Comparison of ENCODE assay signal across 15 mouse cellular contexts in the genomic region with DNA sequence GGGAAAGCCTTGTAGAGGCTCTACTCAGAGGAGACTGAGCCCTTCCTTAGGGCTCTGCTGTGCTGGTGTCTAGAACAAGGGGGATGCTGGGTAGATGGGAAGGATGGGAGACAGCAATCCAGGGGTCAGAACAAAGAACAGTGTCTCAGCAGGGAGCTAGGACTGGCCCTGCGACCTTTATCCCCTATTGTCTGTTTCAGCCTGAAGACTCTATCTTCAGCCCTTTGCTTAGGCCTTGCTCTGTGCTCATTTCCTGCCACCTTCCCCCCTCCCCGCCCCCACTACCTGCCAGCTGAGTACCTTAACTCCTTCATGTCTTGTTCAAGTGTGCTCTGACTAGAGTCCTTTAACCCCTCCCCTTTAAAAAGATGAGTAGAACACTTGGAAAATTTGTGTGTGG. TPM values are rescaled to one million over a fixed set of nuclear protein-coding genes. Genes with fewer than 3 reads are reported as not detected.
DNase-seq lines count a peak whose midpoint lies in the region; ATAC-seq and TF ChIP-seq lines count a peak whose summit lies in the region.
"Had no signal": no experiment of that assay in that cellular context is flagged by ENCODE, and none has a peak within 500 bp of the region (broad histone marks: within the 10 kb centered on the region; RNA-seq: fewer than 3 reads in every experiment).

No protein-coding gene starts in this region.

- no peak overlapping the region for H3K9ac ChIP-seq in heart, postnatal 0 days (replicated peaks; ENCODE audit: low read depth, low read length)
- no peak overlapping the region for H3K9ac ChIP-seq in intestine, postnatal 0 days (ENCODE audit: low read depth, low read length)
- H3K9ac ChIP-seq in liver, embryonic 11.5 days (ENCODE audit: low read depth, low read length) = no peak overlapping the region
- H3K9ac ChIP-seq: forebrain, embryonic 15.5 days; hindbrain, embryonic 12.5 days had no signal

- no peak overlapping the region for H3K4me3 ChIP-seq in heart, postnatal 0 days (ENCODE audit: low read depth, low read length)
- H3K4me3 ChIP-seq in intestine, postnatal 0 days (ENCODE audit: low read depth, low read length) = no peak overlapping the region
- H3K4me3 ChIP-seq in liver, embryonic 11.5 days (ENCODE audit: low read depth, low read length) = no peak overlapping the region
- H3K4me3 ChIP-seq: forebrain, embryonic 15.5 days; hindbrain, embryonic 12.5 days had no signal

- no peak for TF ChIP-seq EP300 in heart, postnatal 0 days (IDR thresholded peaks at IDR 0.05; ENCODE audit: low read depth)

- no peaks in the 10 kb centered on the region for H3K9me3 ChIP-seq in heart, postnatal 0 days (replicated peaks; ENCODE audit: control insufficient read depth, low read length)
- no peaks in the 10 kb centered on the region for H3K9me3 ChIP-seq in intestine, postnatal 0 days (ENCODE audit: control insufficient read depth)
- no peaks in the 10 kb centered on the region for H3K9me3 ChIP-seq in liver, embryonic 11.5 days (ENCODE audit: control insufficient read depth, low read length)
- H3K9me3 ChIP-seq: forebrain, embryonic 15.5 days; hindbrain, embryonic 12.5 days had no signal

- 40% methylated on average over 2 of the region's 2 CpGs for WGBS in heart, postnatal 0 days
- WGBS in intestine, postnatal 0 days = 24% methylated on average over 2 of the region's 2 CpGs
- 22% methylated on average over 2 of the region's 2 CpGs for WGBS in liver, embryonic 11.5 days

- DNase-seq in heart, postnatal 0 days (ENCODE audit: low spot score) = no peak
- DNase-seq in heart, adult 18-20 months = no peak
- peak; percentile 76 for DNase-seq in R1 (ENCODE audit: low read depth, low spot score)
- DNase-seq in yolk sac, embryonic 10.5 days (ENCODE audit: low spot score) = peak; percentile 81
- no peak for DNase-seq in liver, embryonic 11.5 days (ENCODE audit: low spot score)
- DNase-seq: adrenal gland, adult 2 months; cerebellum, adult 9-10 months; embryo, embryonic 11 days; gastrocnemius, postnatal 25 days; kidney, adult 9 months had no signal

- peak overlapping the region; percentile 11; the same call in 1 of the 2 replicates for H3K27ac ChIP-seq in heart, postnatal 0 days (ENCODE audit: low read depth)
- H3K27ac ChIP-seq in intestine, postnatal 0 days (ENCODE audit: low read depth, low read length) = no peak overlapping the region
- H3K27ac ChIP-seq in liver, embryonic 11.5 days (ENCODE audit: low read depth, low read length) = no peak overlapping the region
- H3K27ac ChIP-seq: forebrain, embryonic 15.5 days; hindbrain, embryonic 12.5 days had no signal

- ATAC-seq in heart, postnatal 0 days (ENCODE audit: insufficient read depth, low read depth) = no peak
- peak; percentile 28; the same call in 1 of the 2 replicates for ATAC-seq in intestine, postnatal 0 days
- ATAC-seq in liver, embryonic 11.5 days (replicated peaks; ENCODE audit: low FRiP score) = no peak
- ATAC-seq in megakaryocyte-erythroid progenitor cell, adult 5-6 weeks (replicated peaks; ENCODE audit: low FRiP score, low TSS enrichment, poor library complexity, severe bottlenecking) = no peak
- ATAC-seq: forebrain, embryonic 15.5 days; midbrain, embryonic 16.5 days had no signal

- H3K27me3 ChIP-seq in heart, postnatal 0 days (ENCODE audit: control insufficient read depth, insufficient read depth, low read length) = no peaks in the 10 kb centered on the region
- no peaks in the 10 kb centered on the region for H3K27me3 ChIP-seq in intestine, postnatal 0 days (replicated peaks; ENCODE audit: control insufficient read depth, insufficient read depth, low read length)
- H3K27me3 ChIP-seq in liver, embryonic 11.5 days (replicated peaks; ENCODE audit: control insufficient read depth, insufficient read depth, low read length) = no peaks in the 10 kb centered on the region
- H3K27me3 ChIP-seq: forebrain, embryonic 15.5 days; hindbrain, embryonic 12.5 days had no signal

- H3K4me1 ChIP-seq in heart, postnatal 0 days (ENCODE audit: control insufficient read depth, insufficient read depth) = 0 out of 2 replicates have a peak, but pooled peaks cover 4% of the 10 kb centered on the region
- H3K4me1 ChIP-seq in intestine, postnatal 0 days (replicated peaks; ENCODE audit: control insufficient read depth, insufficient read depth, low read length) = no peaks in the 10 kb centered on the region
- no peaks in the 10 kb centered on the region for H3K4me1 ChIP-seq in liver, embryonic 11.5 days (replicated peaks; ENCODE audit: control insufficient read depth, insufficient read depth, low read length)
- H3K4me1 ChIP-seq: hindbrain, embryonic 12.5 days had no signal

- no peak overlapping the region for H3K4me2 ChIP-seq in heart, postnatal 0 days (ENCODE audit: low read depth, low read length)
- H3K4me2 ChIP-seq in intestine, postnatal 0 days (replicated peaks; ENCODE audit: low read depth) = no peak overlapping the region
- H3K4me2 ChIP-seq in liver, embryonic 11.5 days = no peak overlapping the region
- H3K4me2 ChIP-seq: forebrain, embryonic 15.5 days; hindbrain, embryonic 12.5 days had no signal

- no peaks in the 10 kb centered on the region for H3K36me3 ChIP-seq in heart, postnatal 0 days (replicated peaks; ENCODE audit: control insufficient read depth, insufficient read depth, low read length)
- no peaks in the 10 kb centered on the region for H3K36me3 ChIP-seq in intestine, postnatal 0 days (ENCODE audit: control insufficient read depth, insufficient read depth)
- H3K36me3 ChIP-seq in liver, embryonic 11.5 days (ENCODE audit: control insufficient read depth, insufficient read depth, low read length) = no peaks in the 10 kb centered on the region
- H3K36me3 ChIP-seq: forebrain, embryonic 15.5 days; hindbrain, embryonic 12.5 days had no signal

- TF ChIP-seq CTCF in heart, postnatal 0 days (IDR thresholded peaks at IDR 0.05; ENCODE audit: low read depth) = no peak
- TF ChIP-seq CTCF in intestine, postnatal 0 days (IDR thresholded peaks at IDR 0.05; ENCODE audit: low read depth) = no peak

RNA-seq across cellular contexts. Expression of a gene that starts 36.3 kb away (rescaled TPM):
- total RNA-seq in heart, postnatal 0 days (2014; rRNA removed; ENCODE audit: low replicate concordance) = 19.2 and 34.3 TPM in 2 replicates
- polyA plus RNA-seq in heart, postnatal 0 days (2015; fragmentation: Nextera tagmentation; extraction: Ambion mirVana) = 56.5 and 66.6 TPM in 2 replicates
- 10 to 100 TPM; 63.4 to 78.1 TPM for total RNA-seq in heart, adult 18-20 months (2021)
- 21.4 and 23.4 TPM in 2 replicates for polyA plus RNA-seq in intestine, postnatal 0 days (2015; fragmentation: Nextera tagmentation; extraction: Ambion mirVana)
- 16.6 and 18.2 TPM in 2 replicates for polyA plus RNA-seq in liver, embryonic 11.5 days (2014; fragmentation: Nextera tagmentation; extraction: Ambion mirVana)
- total RNA-seq in megakaryocyte-erythroid progenitor cell, adult 5-6 weeks (2014; fragmentation: Nextera tagmentation) = 28.5 and 35.0 TPM in 2 replicates
- total RNA-seq in megakaryocyte-erythroid progenitor cell, adult 5-6 weeks (2017) = 33.5 and 38.6 TPM in 2 replicates

Comparison
In these comparisons a context has a peak if more than half of its experiments do, and no peak if none do; other contexts are left out.
1. DNase-seq: peak in R1 (single experiment) and yolk sac, embryonic 10.5 days (single experiment); none in heart, postnatal 0 days (single experiment), heart, adult 18-20 months (0 of 2) and liver, embryonic 11.5 days (single experiment).